Mouse (Mus musculus) stomach, postnatal 0 days (tissue): Measurements from ENCODE around the gene Mgat1.

Experiments
- CTCF ChIP-seq: IDR thresholded peaks from 2 replicates; pipeline ENCODE4 v1.5.1; 2016; ENCODE audit warnings: antibody characterized with exemption, low read depth, mild to moderate bottlenecking, moderate library complexity
- EP300 ChIP-seq: optimal IDR thresholded peaks from 2 replicates; pipeline ENCODE3; 2016; ENCODE audit warnings: antibody characterized with exemption

GRCm38 (mm10) chr11:49247255-49247654, 3.3 kb downstream of the Mgat1 start:
- TF ChIP-seq CTCF = no peak
- no peak for TF ChIP-seq EP300
